Mouse (Mus musculus) gastrocnemius, adult 18-20 months (tissue): ENCODE measurements around the gene Nfat5. TPM values are rescaled to one million over a fixed set of nuclear protein-coding genes. Genes with fewer than 3 reads are reported as not detected.

Source experiments
- DNase-seq: peaks from one replicate; pipeline ENCODE4 v3.0.0; 2021; ENCODE audit warnings: low spot score
- total RNA-seq, 2 experiments: library from RNA; stranded (reverse); gene quantifications; 2 replicates each; pipeline ENCODE4 v1.2.3; 2021

Gene Nfat5
- total RNA-seq, 2 experiments from 2014 or later, result 16.4 to 23.6 TPM

DNA sequence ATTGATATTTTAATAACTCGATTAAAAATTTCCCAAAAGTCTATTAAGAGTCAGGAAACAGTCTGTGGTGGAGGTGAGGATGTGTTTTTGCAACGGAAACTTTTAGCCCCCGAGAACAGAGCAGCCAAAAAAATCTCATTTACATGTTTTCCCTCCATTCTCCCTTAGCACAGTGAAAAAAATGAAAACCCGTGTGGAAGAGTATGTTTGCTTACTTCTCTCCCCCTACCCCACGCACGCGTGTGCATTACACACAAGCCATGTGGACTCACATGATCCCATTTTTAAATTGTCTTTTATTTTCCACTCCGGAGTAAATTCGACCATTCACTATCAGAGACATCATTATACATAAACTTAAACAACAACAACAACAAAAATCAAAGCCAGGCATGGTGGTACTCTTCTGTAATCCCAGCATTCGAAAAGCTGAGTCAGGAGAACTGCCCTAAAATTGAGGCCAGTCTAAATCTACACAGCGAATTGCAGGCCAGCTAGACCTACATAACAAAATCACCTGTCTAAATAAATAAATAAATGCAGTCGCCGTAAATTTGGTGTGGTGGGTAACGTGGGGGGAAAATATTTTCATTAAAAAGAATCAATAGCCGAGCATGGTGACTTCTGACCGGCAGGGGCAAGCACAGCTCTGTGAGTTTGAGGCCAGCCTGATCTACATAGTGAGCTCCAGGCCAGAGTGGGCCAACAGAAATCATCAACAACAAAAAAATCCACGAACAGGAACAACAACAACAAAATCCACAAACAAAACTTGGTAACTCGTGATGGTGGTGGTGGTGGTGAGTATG is 947 bp upstream of the Nfat5 start:
- no peak for DNase-seq

DNA sequence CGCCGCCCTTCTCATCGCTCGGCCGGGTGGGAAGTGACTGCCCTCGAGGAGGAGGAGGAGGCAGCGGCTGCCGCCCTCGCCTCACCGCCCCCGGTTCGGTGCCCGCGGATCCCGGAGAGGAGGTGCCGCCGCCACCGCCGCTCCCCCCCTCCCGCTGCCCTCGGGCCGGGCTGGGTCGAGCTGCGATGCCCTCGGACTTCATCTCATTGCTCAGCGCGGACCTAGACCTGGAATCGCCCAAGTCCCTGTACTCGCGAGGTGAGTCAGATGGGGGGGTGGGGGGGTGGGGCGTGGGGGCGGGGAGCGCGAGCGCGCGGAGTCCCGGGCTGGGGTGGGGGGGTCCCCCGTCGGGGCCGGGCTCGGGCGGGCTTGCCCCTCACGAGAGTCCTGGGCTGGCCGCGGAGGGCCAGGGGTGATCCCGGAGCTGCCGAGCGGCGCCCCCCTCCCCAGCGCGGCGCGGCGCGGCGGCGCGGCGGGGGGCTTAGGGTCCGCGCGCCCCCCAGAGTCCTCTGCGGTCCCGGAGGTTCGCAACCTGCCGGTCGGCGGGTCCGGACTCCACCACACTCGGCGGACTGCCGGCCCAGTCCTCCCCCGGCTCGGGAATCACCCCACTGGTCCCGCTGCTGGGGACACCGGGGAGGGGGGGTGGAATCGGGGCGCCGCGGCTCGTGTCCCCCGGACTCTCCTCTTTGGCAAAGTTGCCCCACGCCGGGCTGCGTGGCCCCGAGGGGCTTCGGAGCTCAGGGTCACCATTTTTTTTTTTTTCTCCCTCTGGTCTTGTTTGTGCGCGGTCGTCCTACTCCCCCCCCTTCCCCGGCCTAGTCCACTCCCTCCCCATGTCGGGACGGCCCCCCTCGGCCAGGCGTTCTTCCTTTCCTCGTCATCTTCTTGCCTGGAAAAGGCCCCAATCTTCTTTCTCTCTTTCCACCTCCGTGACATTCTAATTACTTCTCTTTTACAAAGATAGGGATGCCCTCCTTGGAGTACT is 665 bp downstream of the Nfat5 start:
- DNase-seq, result peak; percentile 59

DNA sequence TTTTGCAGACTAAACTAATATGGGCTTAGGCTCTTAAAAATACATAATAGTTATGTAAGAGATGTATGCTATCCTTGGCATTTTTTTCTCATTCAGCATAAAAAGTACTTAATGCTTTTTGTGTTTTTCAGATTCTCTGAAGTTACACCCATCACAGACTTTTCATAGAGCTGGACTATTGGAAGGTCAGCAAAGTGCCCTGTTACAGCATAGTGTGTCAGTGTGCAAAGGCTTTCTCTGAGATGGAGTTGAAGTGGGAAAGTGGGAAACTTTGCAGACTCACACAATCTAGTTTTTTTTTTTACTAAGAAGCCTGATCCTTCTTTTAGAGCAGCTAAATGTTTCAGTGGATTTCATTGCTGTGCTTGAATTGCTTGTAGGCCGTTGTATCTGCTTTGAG is 2.2 kb downstream of the Nfat5 start:
- no peak for DNase-seq

DNA sequence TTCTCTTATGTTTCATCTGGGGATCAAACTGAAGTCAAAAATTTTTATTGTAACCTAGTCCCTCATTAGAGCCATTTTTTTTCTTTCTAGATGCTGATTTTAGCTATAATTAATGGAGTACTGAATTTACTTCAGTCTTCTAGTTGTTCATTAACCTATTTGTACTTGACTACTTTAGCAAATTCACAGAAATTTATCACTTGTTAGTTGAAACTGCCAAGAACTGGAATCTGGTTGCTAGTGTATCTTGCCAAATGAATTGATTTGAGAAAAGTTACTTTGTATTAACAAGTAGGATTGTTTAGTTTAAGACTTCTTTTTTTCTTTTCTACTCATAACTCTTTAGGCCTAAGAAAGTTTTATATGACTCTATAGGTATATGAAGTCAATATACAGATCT is 18.6 kb downstream of the Nfat5 start:
- no peak for DNase-seq

DNA sequence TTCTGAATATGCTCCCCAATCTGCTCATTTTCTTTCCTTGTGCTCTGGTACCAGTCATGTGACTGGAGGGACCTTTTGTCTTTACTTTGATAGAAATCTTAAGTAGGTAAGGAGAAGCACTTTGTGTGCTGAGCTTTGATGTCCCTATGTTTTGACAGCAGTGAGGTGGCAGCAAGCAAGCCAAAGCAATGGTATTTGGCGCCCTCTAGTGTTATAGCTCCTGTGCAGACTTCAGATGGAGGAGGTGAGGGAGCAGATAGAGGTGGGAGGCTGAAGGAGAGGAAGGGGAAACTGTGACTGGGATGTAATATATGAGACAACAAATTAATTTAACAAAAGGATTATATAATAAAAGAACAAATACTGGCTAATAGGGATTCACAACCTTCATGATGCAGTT is 30.9 kb downstream of the Nfat5 start:
- peak; percentile 90 for DNase-seq

DNA sequence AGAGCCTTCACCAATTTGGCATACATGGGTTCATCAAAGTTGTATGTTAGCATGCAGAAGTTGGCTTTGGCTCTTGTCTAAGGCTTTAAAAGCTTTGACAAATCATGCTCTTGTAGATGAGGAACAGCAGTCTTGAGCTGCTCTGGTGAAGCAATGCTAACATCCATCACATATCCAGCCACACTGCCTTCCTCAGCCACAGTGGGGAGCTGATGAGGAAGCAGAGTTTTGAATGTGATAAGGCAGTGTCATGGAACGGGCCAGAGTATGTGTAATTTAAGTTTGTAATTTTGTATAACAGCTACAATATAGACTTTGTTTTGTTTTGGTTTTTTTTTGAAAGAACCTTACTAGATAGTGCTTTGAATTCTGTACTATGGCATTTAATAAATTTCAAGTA is 36.3 kb downstream of the Nfat5 start:
- no peak for DNase-seq

DNA sequence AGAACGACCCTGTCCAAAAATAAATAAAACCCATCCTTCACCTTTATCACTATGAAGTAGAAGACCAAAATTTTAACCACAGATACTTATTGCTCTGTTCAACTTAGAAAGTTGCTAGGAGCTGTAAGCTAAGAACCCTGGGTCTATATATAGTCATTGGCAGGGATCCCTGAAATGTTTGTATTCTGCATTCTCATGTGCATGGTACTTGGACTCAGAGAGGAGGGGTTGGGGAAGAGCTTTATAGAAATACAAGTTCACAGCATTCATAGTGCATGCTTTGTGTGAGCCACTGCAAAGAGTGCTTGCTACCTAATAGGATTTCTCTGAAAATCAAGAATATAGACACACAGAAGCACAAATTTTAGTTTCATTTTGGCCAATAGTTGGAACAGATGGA is 43.2 kb downstream of the Nfat5 start:
- DNase-seq, result peak; percentile 50

DNA sequence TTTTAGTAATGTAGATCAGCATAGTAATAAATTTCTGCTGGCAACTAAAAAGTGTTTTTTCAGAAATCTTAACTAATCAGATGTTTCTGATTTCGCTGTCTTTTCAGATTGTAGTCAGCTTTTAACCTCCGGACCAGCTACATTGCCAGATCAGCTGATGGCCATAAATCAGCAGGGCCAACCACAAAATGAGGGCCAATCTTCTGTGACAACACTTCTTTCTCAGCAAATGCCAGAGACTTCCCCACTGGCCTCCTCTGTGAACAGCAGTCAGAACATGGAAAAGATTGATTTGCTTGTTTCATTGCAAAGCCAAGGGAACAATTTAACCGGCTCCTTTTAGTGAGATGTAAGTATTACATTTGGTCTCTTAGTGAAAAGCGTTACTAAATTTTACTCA is 77.0 kb downstream of the Nfat5 start:
- no peak for DNase-seq

DNA sequence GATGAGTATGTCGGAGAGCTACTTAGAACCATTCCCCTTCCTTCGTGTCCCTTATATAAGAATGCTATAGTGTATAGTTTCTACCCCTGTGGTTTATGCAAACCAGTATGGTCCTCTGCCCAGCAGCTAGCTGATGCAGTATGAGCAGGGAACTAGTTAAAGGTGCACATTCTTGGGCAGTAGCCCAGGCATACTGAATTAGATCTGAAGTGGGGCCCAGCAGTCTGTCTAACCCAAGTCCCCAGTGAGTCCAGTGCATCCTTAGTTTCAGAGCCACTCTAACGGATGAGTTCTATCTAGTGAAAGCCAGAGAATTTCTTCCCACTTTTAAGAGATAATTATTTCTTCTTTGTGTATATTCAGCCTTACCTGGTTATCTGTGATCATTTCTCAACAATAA is 84.1 kb downstream of the Nfat5 start:
- no peak for DNase-seq

DNA sequence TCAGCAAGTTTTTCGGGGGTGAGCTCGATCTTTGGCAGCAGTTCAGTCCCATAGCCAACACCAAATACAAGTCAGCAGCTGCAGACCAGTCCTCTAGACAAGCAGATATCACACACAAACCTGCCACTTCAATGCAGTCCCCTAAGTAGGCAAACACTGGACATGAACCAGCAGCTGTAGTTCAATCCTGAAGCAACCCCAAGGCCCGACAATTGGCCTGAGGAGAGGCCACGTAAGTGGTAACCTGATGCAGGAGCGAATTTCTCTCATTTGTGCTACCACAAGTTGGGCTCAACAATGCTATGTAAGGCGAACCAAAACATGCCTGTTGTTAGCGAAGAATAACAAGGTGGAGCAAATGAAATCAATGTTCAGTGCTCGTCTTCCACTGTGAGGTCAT is 87.5 kb downstream of the Nfat5 start:
- DNase-seq, result no peak

DNA sequence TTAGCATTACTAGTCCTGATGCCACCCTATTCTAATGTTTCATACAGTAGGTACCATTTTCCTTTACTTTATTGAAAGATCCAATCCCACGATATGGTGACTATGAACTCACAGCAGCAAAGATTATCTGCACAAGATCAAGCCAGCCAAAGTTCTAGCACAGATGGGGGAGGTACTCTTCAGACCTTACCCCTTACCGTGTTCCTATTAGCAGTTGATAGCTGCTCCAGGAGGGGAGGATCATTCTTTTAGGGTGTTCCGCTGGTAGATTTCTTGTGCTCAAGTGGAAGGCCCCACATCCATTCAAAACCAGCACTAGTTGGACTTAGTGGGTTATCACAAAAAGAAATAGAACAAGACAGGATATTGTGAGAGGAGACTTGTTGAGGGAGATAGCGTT is 88.4 kb downstream of the Nfat5 start:
- no peak for DNase-seq

DNA sequence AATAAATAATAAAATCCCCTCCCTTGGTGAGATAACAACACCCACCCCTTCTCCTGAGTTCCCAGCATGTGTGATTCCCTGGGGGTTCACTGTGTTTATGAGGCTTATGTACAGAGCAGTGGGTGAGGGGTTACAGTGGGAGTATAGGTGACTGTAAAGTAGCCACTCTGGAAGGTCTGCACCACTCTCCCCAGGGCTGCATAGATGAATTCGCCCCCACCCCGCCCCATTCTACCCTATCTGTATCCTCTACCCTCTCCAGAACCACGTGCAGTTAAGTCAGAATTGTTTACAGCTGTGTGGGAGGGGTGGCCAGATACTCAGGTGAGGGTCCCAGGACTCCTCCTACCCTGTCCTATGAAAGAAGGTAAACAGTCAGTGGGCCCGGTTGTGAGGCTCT is 89.6 kb downstream of the Nfat5 start:
- DNase-seq, result no peak

DNA sequence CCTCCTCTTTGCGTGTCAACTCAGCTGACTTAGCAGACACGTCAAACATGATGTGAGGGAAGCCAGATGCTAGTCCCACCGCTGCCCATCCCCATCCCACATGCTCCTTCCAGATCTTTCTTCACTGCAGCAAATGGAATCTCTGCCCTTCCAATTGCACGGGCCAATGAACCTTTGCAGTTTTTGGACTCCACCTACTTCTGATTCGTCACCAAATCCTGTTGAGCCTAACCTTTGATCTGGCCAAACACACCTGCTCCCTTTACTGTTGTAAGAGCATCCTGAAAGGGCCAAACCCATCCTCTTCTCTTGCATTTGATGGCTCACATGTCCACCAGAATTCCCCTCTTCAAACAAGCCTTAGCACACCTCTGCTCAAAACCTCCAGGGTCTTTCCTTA is 91.4 kb downstream of the Nfat5 start:
- no peak for DNase-seq

DNA sequence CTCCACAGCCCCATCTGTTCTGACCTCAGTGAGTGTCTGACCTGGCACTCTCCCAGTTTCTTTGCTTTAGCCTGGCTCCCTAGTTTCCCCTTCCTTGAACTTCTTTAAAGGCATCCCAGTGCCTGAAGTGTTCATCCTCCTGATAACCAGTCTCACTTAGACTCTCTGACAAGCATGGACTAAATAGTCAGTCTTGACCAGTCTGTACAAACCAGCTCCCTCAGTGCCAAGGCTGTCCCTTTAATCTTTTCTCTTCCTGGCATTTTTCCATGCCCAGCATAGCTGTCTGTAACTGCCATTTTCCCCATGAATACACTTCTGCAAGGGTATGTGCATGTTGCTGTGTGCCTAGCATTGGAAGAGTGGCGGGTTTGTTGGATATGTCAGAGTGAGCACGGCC is 91.8 kb downstream of the Nfat5 start:
- DNase-seq, result no peak

DNA sequence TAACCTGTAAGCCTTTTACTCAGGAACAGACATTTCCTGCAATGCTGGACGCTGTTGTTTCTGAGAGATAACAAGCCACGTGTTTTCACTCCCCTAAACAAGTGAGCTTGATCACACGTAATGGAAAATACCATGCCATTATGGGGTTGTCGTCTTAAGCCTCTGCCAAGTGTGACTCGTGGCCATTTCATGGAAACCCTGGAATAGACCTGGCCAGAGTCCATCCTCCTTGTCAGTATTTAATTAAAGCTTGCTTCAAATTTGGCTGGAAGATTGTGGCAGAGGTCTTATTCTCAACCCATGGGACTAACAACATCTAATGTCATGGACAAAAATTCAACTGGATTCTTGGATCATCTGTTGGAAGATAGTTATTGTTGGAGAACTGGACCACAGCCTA is 92.9 kb downstream of the Nfat5 start:
- DNase-seq, result peak; percentile 64

DNA sequence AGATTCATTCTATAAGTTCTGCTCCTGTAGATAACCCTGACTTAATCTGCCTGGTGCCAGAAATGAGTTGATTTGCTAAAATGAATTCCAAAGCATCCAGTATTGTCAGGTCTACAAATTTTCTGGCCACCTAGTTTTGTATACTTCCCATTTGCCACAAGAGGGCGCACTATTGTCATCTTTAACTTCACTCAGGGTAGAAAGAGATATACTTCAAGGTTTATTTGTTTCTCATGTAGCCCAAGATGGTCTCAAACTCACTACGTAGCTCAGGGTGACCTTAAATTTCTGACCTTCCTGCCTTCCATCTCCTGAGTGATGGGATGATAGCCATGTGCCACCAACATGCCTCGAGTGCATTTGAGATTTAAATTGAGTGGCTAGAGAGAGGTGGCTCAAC is 93.4 kb downstream of the Nfat5 start:
- peak; percentile 35 for DNase-seq

DNA sequence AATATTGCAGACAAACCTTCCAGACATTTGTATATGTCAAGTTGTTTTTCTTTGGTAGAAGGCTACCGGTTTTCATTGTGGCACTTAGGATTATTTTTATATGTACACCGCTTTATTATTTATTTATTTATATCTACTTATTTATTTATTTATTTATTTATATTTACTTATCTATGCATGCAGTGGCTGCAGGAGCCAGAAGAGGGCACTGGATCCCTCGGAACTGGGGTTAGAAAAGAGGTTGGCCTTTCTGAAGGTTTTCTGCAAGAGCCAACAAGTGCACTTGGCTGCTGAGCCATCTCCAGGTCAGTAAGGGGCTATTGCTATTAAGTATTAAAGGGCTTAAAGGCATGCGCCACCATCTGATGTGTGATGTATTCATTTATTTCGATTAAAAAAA is 94.6 kb downstream of the Nfat5 start:
- DNase-seq, result peak; percentile 50

DNA sequence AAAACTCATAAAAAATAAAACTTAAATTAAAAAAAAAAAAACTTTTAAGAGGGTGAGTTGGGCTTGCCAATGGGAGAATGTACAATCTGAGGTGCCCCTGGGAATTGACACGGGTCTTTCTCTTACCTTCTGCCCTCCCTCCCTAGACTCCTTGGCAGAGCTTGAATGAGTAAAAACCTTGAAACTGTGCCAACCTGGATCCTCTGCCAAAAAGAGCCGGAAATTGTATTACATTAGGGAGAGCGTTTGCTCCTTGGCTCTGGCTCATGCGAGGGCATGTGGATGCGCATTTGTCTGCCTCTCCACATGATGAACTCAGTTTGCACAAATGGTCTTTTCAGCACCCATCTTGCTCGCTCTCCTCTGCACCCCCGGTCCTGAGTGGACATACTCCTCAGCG is 96.3 kb downstream of the Nfat5 start:
- no peak for DNase-seq

DNA sequence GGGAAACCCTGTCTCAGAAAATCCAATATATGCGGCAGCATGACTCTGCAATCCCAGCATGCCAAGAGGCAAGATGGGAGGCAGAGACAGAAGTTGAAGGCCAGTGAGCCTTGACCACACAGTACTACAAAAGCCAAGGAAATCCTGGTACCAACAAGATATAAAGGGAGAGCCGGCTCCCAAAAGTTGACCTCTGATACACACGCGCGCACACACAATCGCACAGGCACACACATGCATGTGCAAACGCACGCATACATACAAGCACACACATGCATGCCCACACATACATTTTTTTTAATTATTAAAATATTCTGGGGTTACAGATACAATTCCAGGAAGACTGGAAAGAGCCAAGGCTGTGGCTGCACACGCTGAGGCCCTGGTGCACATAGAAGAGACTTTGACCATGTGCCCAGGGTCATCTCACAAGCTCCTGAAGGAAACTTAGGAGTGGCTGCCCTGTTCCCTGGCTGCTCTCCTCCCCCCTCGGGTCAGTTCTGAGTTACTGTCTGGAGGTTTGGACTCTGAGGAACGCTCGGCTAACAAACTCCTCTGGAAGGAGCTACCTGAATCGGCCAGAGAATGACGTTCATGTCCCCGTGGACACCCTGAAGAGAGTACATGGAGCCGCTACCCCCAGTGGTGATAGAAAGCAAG is 97.3 kb downstream of the Nfat5 start:
- no peak for DNase-seq

DNA sequence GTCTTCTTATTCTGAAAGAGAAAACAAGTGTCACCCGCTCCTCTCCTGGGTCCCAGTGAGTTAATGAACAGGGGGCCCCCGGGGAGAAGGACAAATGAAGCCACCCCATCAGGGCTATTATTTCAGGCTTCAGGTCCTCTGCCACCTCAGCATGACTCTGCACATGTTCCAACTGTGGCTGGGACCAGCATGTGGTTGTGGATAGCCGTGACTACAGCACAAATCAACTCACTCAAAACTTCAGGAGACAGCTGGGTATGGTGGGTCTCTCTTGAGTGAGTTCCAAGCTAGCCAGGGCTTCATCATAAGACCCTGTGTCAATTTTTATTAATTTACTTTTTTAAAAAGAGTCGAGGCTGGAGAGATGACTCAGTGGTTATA is 97.9 kb downstream of the Nfat5 start:
- no peak for DNase-seq

DNA sequence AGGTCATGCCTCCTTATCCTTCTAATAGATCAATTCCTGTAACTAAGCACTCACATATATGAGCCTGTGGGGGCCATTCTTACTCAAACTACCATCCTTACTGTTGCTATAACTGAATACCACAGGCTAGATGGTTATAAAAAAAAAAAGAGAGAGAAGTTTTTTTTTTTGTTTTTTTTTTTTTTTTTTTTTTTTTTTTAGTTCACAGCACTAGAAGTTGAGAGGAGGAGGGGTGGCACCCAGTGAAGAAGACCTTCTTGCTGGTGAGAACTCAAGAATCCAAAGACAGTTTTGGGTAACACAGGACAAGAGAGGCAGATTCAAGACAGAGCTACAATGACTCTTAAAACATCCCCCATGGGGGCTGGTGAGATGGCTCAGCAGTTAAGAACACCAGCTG is 102.1 kb downstream of the Nfat5 start:
- no peak for DNase-seq

DNA sequence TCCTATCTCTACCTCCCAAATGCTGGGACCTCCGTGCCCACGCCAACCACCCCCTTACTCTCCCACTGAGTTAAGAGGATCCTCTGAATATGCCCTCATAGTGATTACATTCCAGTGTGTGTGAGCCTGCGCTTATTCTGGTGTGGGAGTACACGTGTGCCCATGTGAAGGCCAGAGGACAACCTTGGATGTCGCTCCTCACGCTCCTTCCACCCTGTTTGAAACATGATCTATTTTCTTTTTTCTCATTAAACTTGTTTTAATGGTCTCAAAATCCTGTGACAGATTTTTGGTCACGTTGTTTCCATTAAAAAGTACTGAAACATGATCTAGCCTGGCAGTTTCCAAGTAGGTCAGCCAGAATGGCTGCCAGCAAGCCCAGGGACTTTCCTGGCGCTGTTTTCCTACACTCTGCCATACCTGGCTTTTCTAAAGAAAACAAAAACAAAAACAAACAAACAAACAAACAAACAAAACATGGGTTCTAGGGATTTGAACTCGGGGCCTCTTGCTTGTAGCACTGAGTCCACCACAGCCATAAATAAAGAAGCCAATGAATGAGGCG is 102.9 kb downstream of the Nfat5 start:
- peak; percentile 35 for DNase-seq
